Comparison of ENCODE assay signal across 18 mouse cellular contexts in the genomic region with DNA sequence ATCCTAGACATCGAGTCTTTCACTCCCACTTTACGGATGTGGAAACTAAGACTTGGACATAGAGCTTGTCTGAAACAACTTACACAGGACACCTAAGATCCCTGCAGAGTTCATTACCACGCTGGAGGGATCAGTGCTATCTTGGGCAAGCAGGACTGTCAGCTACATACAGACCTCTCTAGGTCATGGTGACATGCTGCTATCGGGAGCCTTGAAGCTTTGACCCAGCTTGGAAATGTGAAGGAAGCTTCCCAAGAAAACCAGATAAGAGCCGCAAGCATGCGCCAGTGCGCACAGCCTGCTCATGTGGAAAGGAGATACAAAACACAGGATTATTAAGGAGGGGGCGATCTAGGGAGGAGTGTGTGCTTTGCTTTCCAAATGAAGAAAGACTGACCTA. TPM values are rescaled to one million over a fixed set of nuclear protein-coding genes. Genes with fewer than 3 reads are reported as not detected.
DNase-seq lines count a peak whose midpoint lies in the region; ATAC-seq and TF ChIP-seq lines count a peak whose summit lies in the region.
"Had no signal": no experiment of that assay in that cellular context is flagged by ENCODE, and none has a peak within 500 bp of the region (broad histone marks: within the 10 kb centered on the region; RNA-seq: fewer than 3 reads in every experiment).

No protein-coding gene starts in this region.

- H3K27ac ChIP-seq in heart, adult 2 months, result peak overlapping the region; percentile 17; the same call in 1 of the 2 replicates
- H3K27ac ChIP-seq in kidney, embryonic 15.5 days, result 0 out of 2 replicates have a peak overlapping the region, but pooled peaks have one; percentile 18
- H3K27ac ChIP-seq in kidney, adult 2 months (ENCODE audit: insufficient read depth, low read depth, low read length), result no peak overlapping the region
- H3K27ac ChIP-seq: embryonic facial prominence, embryonic 12.5 days; forebrain, embryonic 15.5 days; hindbrain, embryonic 13.5 days; hindbrain, postnatal 0 days had no signal

- no peak for ATAC-seq in kidney, embryonic 15.5 days (replicated peaks; ENCODE audit: low FRiP score)
- ATAC-seq: forebrain, embryonic 15.5 days; hindbrain, postnatal 0 days had no signal

- H3K27me3 ChIP-seq in heart, adult 2 months (ENCODE audit: control insufficient read depth, insufficient read depth, low read length), result no peaks in the 10 kb centered on the region
- no peaks in the 10 kb centered on the region for H3K27me3 ChIP-seq in kidney, embryonic 15.5 days
- H3K27me3 ChIP-seq in kidney, adult 2 months (replicated peaks; ENCODE audit: control insufficient read depth, insufficient read depth, low read length), result no peaks in the 10 kb centered on the region
- H3K27me3 ChIP-seq: embryonic facial prominence, embryonic 12.5 days; forebrain, embryonic 15.5 days; hindbrain, embryonic 13.5 days had no signal

- H3K9me3 ChIP-seq in kidney, embryonic 15.5 days (replicated peaks), result no peaks in the 10 kb centered on the region
- H3K9me3 ChIP-seq: embryonic facial prominence, embryonic 12.5 days; forebrain, embryonic 15.5 days; G1E; hindbrain, embryonic 13.5 days had no signal

- no peak overlapping the region for H3K4me3 ChIP-seq in heart, adult 2 months
- H3K4me3 ChIP-seq in kidney, embryonic 15.5 days (replicated peaks), result no peak overlapping the region
- no peak overlapping the region for H3K4me3 ChIP-seq in kidney, adult 2 months (ENCODE audit: insufficient read depth, low read depth, low read length)
- H3K4me3 ChIP-seq: embryonic facial prominence, embryonic 12.5 days; forebrain, embryonic 15.5 days; hindbrain, embryonic 13.5 days had no signal

- intact Hi-C loops in heart, adult 2 months (cut with DNase I), result loop anchor here (2.0 kb wide), 1 partner anchor 119 kb away; no protein-coding TSS in a partner anchor

- no peaks in the 10 kb centered on the region for H3K79me2 ChIP-seq in heart, adult 2 months (replicated peaks; ENCODE audit: control insufficient read depth, insufficient read depth, low read length)

- no peak overlapping the region for H3K9ac ChIP-seq in heart, adult 2 months (ENCODE audit: low read depth, low read length)
- no peak overlapping the region for H3K9ac ChIP-seq in kidney, embryonic 15.5 days
- H3K9ac ChIP-seq: embryonic facial prominence, embryonic 12.5 days; forebrain, embryonic 15.5 days; hindbrain, embryonic 13.5 days had no signal

- no peak overlapping the region for H3K4me2 ChIP-seq in kidney, embryonic 15.5 days
- H3K4me2 ChIP-seq: embryonic facial prominence, embryonic 12.5 days; forebrain, embryonic 15.5 days; hindbrain, embryonic 13.5 days had no signal

- no peak for DNase-seq in heart, adult 2 months
- DNase-seq in heart, adult 8-10 months (ENCODE audit: low spot score), result no peak
- no peak for DNase-seq in kidney, adult 2 months
- DNase-seq in ovary, postnatal 36 days (ENCODE audit: low spot score), result peak; percentile 53
- no peak for DNase-seq in ovary, postnatal 14 days (ENCODE audit: low spot score)
- DNase-seq in layer of hippocampus, adult 9-11 months, result no peak
- DNase-seq: adrenal gland, postnatal 10 days; cerebellum, adult 11-12 months; cerebellum, adult 9-10 months; cerebellum, postnatal 25 days; gastrocnemius, postnatal 10 days; heart, postnatal 14 days had no signal

- 53% methylated on average over 8 of the region's 8 CpGs for WGBS in heart, adult 2 months
- 81% methylated on average over 8 of the region's 8 CpGs for WGBS in kidney, embryonic 15.5 days
- 76% methylated on average over 8 of the region's 8 CpGs for WGBS in kidney, adult 2 months

- no peak for TF ChIP-seq CTCF in heart, adult 2 months (IDR thresholded peaks at IDR 0.05)
- no peak for TF ChIP-seq CTCF in kidney, adult 2 months (conservative IDR thresholded peaks at IDR 0.05; ENCODE audit: insufficient read depth, insufficient read length, low read depth, low read length)

- TF ChIP-seq EP300 in heart, adult 2 months (IDR thresholded peaks at IDR 0.05; ENCODE audit: insufficient read depth, low read depth, low read length), result no peak

- no peak for TF ChIP-seq POLR2A in heart, adult 2 months (IDR thresholded peaks at IDR 0.05; ENCODE audit: insufficient read depth, low read depth, low read length)
- TF ChIP-seq POLR2A in kidney, adult 2 months (IDR thresholded peaks at IDR 0.05; ENCODE audit: low read depth, low read length), result no peak

- peaks cover 6% of the 10 kb centered on the region for H3K4me1 ChIP-seq in heart, adult 2 months (ENCODE audit: control insufficient read depth, insufficient read depth, low read length)
- peaks cover 39% of the 10 kb centered on the region for H3K4me1 ChIP-seq in kidney, embryonic 15.5 days
- H3K4me1 ChIP-seq in kidney, adult 2 months (ENCODE audit: control insufficient read depth, insufficient read depth, low read length), result peaks cover 38% of the 10 kb centered on the region
- H3K4me1 ChIP-seq: embryonic facial prominence, embryonic 12.5 days; forebrain, embryonic 15.5 days had no signal

- no peaks in the 10 kb centered on the region for H3K36me3 ChIP-seq in heart, adult 2 months (ENCODE audit: control insufficient read depth, insufficient read depth, low read length)
- peaks cover 51% of the 10 kb centered on the region for H3K36me3 ChIP-seq in kidney, embryonic 15.5 days
- H3K36me3 ChIP-seq in kidney, adult 2 months (ENCODE audit: control insufficient read depth, insufficient read depth, low read length), result peaks cover 5% of the 10 kb centered on the region

RNA-seq across cellular contexts. Expression of gene Sh2d4b, which starts 22.8 kb away (rescaled TPM):
- total RNA-seq in heart, adult 2 months (2021), result 1 to 10 TPM in 1 of 2 experiments, under 1 TPM in 1; 0.84 to 1.1 TPM
- polyA plus RNA-seq in heart, adult 2 months (2012; rRNA removed), result 0.14 and 0.18 TPM in 2 replicates
- total RNA-seq in heart, adult 8-10 months (2022), result under 1 TPM; 0.53 to 0.80 (median 0.66) TPM
- 0.85 and 0.92 TPM in 2 replicates for polyA plus RNA-seq in kidney, embryonic 15.5 days (2015; fragmentation: Nextera tagmentation; extraction: Ambion mirVana)
- 0.83 and 0.94 TPM in 2 replicates for polyA plus RNA-seq in kidney, adult 2 months (2012; rRNA removed)

RNA-seq across cellular contexts. Expression of gene Tspan14, which starts 50.8 kb away (rescaled TPM):
- 10 to 100 TPM; 11.8 to 18.6 TPM for total RNA-seq in heart, adult 2 months (2021)
- polyA plus RNA-seq in heart, adult 2 months (2012; rRNA removed), result 25.7 and 26.4 TPM in 2 replicates
- 10 to 100 TPM in 2 of 4 experiments, 1 to 10 TPM in 2; 9.8 to 18.6 (median 10.8) TPM for total RNA-seq in heart, adult 8-10 months (2022)
- 109 and 112 TPM in 2 replicates for polyA plus RNA-seq in kidney, embryonic 15.5 days (2015; fragmentation: Nextera tagmentation; extraction: Ambion mirVana)
- 119 and 121 TPM in 2 replicates for polyA plus RNA-seq in kidney, adult 2 months (2012; rRNA removed)
